Mouse (Mus musculus) natural killer cell, adult 2 months (primary cell): ENCODE results near the gene Gm9999.
"Not testable (repeated sequence)": the region's sequence is repeated elsewhere in the genome, so short reads cannot be mapped to it uniquely, and the experiment has no call there.

Experiments
- DNase-seq, 2 experiments: peaks; one replicate each; pipeline ENCODE4 v3.0.0; 2022; ENCODE audit warnings: low spot score in 2 of 2

Gm9999 gene

DNA sequence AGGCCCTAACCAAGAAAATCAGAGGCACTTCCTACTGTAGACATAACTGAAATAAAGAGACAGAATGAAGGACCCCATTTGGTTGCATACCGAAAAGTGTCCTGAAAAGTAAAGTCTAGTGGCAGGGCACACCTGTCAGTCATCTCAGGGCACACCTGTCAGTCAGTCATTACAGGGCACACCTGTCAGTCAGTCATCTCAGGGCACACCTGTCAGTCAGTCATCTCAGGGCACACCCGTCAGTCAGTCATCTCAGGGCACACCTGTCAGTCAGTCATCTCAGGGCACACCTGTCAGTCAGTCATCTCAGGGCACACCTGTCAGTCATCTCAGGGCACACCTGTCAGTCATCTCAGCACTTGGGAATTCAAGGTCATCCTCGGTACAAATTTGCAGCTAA, 43.5 kb downstream of the Gm9999 start:
- not testable (repeated sequence) for DNase-seq

DNA sequence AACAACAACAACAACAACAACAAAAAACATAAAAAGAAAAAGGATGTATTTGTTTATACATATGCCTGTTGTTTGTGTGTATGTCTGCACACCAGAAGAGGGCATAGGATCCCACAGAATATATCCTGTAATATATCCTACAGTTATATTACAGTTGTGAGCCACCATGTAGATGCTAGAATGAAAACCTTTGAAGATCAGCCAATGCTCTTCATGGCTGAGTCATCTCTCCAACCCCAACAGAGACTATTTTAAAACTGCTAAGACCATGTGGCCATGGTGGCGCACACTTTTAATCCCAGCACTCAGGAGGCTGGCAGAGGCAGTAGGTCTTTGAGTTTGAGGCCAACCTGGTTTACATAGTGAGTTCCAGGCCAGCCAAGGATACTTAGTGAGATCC, 44.1 kb downstream of the Gm9999 start:
- no peak for DNase-seq

DNA sequence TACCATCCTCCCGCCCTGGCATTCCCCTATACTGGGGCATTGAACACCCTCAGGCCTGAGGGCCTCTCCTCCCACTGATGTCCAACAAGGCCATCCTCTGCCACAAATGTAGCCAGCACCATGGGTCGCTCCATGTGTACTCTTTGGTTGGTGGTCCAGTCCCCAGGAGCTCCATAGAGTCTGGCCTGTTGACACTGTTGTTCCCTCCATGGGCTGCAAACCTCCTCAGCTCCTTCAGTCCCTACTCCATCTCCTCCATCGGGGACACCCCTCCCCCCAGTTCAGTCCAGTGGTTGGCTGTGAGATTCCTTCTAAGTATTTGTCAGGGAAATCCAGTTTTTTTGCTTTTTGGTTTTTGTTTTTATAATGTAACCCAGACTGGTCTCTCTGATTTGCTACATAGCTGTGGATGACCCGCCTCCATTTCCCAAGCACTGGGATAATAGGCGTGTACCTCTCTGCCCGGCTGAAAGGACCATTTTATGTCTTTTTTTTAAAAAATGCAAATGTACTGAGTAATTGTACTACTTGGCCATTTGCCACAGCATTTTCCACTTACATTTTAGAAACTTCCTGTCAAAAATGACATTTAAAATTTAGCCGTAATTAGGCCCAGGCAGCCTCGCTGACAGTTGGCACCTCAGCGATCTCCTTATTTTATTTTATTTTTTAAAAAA, 47.3 kb downstream of the Gm9999 start:
- no peak for DNase-seq

DNA sequence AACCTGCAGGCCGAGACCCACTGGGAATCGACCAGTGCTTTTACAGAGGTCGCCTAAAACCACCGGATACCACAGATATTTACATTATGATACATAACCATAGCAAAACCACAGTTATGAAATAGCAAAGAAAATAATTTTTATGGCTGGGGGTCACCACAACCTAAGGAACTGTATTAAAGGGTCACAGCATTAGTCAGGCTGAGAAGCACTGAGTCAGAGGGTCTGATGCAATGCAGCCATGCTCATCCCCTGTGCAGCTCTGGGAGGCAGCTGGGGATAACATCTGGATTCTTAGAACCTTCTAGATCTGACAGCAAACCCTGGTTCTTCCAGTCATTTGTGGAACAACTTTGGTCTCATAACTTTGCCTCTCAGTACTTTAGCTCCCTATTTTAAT, 48.0 kb downstream of the Gm9999 start:
- no peak for DNase-seq

DNA sequence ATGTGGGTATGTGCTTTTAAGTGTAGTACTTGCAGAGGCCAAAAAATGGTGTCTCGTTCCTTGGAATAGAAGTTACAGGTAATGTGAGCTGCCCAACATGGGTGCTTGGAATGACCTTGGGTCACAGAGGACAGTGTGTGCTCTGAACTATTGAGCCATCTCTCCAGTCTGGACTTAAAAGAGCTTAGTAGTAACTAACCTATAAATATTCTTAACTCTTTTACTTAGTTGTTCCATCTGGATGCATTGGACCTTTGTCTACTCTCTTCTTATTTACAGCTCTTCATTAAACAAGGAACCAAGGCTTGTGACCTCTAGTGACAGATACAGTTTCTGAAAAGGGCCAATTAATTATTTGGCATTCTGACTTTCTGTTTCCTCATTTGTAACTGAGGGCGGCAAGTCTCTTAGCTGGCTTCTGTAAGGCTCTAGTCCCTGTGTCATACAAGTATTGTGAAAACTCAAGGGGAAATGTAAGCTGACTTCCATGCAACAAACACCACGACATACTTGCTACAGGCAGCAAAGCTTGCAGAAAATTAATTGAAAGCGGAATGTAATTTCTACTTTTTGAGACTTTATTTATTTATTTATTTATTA, 51.5 kb downstream of the Gm9999 start:
- no peak for DNase-seq

DNA sequence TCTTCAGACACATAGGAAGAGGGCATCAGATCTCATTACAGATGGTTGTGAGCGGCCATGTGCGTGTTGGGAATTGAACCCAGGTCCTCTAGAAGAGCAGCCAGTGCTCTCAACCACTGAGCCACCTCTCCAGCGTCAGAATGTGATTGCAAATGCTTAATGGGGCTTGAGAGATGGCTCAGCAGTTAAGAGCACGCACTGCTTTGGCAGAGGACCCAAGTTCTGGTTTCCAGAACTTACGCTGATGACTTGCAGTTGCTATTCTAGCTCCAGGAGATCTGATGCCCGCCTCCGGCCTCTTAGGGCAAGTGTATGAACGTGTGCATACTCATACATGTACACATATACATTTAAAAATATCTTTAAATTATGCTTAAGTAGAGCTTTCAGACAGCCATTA, 52.0 kb downstream of the Gm9999 start:
- DNase-seq: no peak
